Mouse (Mus musculus) gastrocnemius, postnatal 10 days (tissue): ENCODE data around the gene Usf1. TPM values are rescaled to one million over a fixed set of nuclear protein-coding genes. Genes with fewer than 3 reads are reported as not detected.

Experiments
- DNase-seq: peaks from one replicate; pipeline ENCODE4 v3.0.0; 2021; ENCODE audit warnings: mixed read lengths
- total RNA-seq, 2 experiments: library from RNA; stranded (reverse); gene quantifications; 2 replicates each; pipeline ENCODE4 v1.2.3; 2021

Usf1 gene
- total RNA-seq, 2 experiments from 2014 or later, result 31.5 to 32.4 TPM

DNA sequence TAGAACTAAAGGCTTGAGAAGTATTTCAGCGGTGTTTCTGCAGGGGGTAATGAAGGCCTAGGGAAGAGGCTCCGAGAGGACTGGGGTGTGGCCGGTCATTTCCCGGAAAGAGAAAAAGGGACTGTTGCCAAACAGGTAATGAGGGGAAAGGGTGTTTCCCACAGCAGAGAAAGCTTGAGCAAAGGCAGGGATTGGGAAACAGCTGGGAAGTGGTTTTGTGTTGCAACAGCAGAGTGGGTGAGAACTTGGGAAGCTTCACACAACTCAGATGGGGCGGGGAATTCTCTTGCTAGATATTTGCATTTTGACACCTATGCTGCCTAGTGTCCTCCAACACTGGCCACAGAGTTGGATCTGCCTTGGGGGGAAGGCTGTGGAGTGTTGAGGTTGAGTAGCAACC lies 41.8 kb downstream of the Usf1 start:
- no peak for DNase-seq

DNA sequence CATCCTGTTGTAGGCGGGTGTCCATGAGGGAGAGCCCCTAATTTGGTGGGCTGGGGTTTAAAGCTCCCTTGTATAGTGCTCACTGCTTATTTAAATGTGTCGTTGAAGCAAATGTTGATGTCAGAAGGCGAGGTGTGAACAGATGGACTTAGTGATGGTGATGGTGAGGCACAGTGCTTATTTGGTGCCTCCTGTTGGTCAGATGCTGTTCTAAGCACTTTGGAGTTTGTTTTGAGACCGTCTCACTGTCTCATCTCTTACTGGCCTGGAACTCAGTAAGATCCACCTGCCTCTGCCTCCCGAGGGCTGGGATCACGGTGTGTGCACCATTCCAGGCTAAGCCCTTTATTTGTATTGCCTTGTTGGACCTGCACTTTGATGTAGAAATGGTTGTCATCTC lies 43.8 kb downstream of the Usf1 start:
- no peak for DNase-seq

DNA sequence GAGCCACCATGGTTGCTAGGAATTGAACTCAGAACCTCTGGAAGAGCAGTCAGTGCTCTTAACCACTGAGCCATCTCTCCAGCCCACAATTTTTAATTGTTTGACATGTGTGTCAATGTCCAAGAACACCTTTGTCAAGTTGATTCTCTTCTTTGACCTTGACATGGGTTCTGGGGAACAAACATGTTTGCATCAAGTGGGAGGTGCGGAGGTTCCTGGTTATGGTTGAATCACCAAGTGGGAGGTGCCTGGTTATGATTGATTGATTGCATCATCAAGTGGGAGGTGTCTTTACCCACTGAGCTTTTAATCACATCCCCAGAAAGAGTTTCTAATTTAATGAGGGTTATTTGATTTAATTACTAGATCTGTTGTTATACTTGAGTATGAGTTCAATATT lies 46.5 kb downstream of the Usf1 start:
- no peak for DNase-seq

DNA sequence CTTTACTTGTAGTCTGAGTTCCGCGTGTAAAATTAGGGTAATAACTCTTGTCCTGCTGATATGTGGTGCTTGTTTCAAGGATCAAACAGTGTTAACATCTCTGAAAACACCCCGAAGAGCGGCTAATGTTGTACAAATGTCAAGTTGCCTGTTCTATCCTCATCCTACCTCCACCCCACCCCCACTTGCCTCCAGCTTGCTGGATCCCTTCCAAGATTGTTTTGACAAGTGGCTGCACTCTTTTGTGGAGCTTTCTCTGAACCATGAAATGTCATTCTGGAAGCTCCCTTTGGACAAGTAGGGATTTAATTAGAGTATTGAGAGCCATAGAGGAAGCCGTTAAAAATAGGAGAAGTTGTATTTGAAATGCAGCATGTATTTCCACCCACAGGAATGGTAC lies 48.7 kb downstream of the Usf1 start:
- DNase-seq, result no peak

DNA sequence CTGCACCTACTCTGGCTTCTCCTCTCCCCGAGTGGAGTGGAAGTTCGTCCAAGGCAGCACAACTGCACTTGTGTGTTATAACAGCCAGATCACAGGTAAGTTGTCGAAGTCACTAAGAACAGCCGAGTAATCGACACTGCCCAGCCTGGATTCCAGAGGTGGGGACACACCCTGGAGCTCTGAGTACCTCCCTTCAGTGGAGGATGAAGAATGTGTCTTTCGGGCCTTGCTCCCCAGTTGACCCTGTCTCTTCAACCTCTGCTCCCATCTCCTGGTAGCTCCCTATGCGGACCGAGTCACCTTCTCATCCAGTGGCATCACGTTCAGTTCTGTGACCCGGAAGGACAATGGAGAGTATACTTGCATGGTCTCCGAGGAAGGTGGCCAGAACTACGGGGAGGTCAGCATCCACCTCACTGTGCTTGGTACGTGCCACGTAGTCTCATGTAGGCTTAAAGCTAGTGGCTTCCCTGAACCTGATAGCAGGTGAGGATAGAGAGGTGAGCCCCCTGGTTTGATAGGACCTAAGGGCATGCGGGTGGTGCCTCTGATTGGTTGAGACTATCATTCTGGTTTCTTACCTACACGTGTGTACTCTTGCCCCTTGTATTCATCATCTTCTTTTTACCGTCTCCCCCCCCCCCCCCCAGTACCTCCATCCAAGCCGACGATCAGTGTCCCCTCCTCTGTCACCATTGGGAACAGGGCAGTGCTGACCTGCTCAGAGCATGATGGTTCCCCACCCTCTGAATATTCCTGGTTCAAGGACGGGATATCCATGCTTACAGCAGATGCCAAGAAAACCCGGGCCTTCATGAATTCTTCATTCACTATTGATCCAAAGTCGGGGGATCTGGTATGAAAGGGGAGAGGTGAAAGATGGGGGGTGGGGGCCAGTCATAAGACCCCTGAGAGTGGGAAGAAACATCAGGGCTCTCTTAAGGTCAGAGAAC lies 49.7 kb downstream of the Usf1 start:
- DNase-seq, result no peak

DNA sequence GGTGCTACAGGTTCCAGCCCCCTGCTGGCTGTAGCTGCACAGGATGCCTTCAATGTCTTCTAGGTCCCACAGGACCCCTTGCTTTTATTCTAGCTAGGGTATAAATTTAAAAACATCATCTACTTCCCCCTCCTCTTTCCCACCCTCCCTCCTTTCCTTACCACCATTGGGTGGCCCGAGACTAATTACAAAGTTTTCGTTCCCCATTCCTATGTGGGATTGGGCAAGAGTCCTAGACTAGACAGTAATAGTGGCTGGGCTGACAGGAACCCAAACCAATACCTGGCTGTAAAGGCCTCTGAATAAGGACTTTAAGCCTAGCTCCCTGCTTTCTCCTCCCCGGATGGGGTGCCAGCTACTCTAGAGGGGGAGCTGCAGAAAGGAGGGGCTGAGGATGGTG lies 52.0 kb downstream of the Usf1 start:
- DNase-seq, result no peak

DNA sequence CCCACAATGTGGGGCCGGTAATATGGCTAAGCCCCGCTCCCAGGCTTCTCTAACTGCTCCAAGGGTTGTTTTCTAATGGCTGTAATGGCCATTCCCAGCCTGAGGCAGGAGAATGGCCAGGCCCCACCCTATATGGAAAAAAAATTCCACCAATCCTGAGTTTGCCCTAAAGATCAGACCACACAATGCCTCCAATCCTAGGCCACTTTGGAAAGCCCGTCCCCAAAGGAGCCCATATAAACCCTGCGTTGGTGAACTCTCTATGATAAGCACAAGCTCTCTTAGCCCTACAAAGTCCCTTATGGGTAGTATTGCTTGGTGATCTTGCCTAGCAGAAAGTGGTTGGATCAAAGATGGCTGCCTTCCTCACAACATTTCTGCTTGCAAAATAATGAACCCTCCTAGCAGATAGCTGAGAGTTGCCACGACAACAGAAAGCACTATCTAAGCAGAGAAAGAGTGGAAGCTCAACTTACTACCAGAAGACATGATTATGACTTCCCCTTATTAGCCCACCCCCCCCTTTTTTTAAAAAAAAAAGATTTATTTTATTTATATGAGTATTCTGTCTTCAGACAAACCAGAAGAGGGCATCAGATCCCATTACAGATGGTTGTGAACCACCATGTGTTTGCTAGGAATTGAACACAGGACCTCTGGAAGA lies 54.8 kb downstream of the Usf1 start:
- no peak for DNase-seq

DNA sequence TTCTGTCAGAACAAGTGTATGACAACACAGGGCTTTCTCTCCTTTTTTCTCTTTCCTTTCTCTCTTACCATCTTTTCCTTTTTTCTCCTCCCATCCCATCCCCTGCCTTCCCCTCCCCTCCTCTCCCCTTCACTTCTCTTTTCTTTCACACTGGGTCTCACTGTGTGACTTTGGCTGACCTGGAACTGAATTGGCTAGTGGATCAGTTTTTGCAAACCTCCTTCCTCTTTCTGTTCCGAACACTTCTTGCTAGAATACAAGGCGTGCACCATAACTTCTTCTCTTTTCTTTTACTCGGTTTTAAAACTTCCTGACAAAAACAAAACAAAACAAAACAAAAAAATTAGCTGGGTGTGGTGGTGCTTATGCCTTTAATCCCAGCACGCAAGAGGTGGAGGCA lies 55.5 kb downstream of the Usf1 start:
- no peak for DNase-seq

Other genes with a start within 250 kb of the Usf1 start
- gene Pcp4l1, start 215.0 kb upstream of the Usf1 start, total RNA-seq, result 10 to 100 TPM; 11.6 to 11.8 TPM
- gene Nr1i3, start 197.3 kb upstream of the Usf1 start, total RNA-seq, result not detected
- 10 to 100 TPM; 42.2 to 44.7 TPM for gene Tomm40l, start 188.8 kb upstream of the Usf1 start, total RNA-seq
- gene Apoa2, start 186.3 kb upstream of the Usf1 start, total RNA-seq, result 1 to 10 TPM in 1 of 2 experiments, not detected in 1; 4.2 TPM
- 10 to 100 TPM; 10.4 to 13.3 TPM for gene Fcer1g, start 176.9 kb upstream of the Usf1 start, total RNA-seq
- gene Adamts4, start 160.9 kb upstream of the Usf1 start, total RNA-seq, result 1 to 10 TPM; 3.9 to 8.0 TPM
- 100 to 1,000 TPM; 468 to 578 TPM for gene Ndufs2, start 159.9 kb upstream of the Usf1 start, total RNA-seq
- gene B4galt3, start 141.0 kb upstream of the Usf1 start, total RNA-seq, result 10 to 100 TPM; 11.0 to 17.6 TPM
- 10 to 100 TPM; 11.6 to 15.1 TPM for gene Ppox, start 130.1 kb upstream of the Usf1 start, total RNA-seq
- 10 to 100 TPM; 15.3 to 19.7 TPM for gene Usp21, start 123.3 kb upstream of the Usf1 start, total RNA-seq
- gene Ufc1, start 116.3 kb upstream of the Usf1 start, total RNA-seq, result 10 to 100 TPM; 81.8 to 87.9 TPM
- 10 to 100 TPM; 30.3 to 31.2 TPM for gene Dedd, start 82.2 kb upstream of the Usf1 start, total RNA-seq
- gene Nit1, start 65.7 kb upstream of the Usf1 start, total RNA-seq, result 10 to 100 TPM; 20.1 to 22.5 TPM
- gene Pfdn2, start 65.6 kb upstream of the Usf1 start, total RNA-seq, result 100 to 1,000 TPM; 104 to 113 TPM
- gene Klhdc9, start 50.5 kb upstream of the Usf1 start, total RNA-seq, result under 1 TPM; 0.31 to 0.61 TPM
- gene Nectin4, start 41.2 kb upstream of the Usf1 start, total RNA-seq, result under 1 TPM; 0.07 to 0.20 TPM
- 1 to 10 TPM; 1.7 to 2.3 TPM for gene Arhgap30, start 22.4 kb upstream of the Usf1 start, total RNA-seq
- under 1 TPM; 0.82 to 0.90 TPM for gene Tstd1, start 7.6 kb downstream of the Usf1 start, total RNA-seq
- 10 to 100 TPM; 13.9 to 15.0 TPM for gene F11r, start 26.2 kb downstream of the Usf1 start, total RNA-seq
- gene Alyref2, start 92.2 kb downstream of the Usf1 start, total RNA-seq, result 1 to 10 TPM; 2.8 to 3.3 TPM
- gene Itln1, start 124.0 kb downstream of the Usf1 start, total RNA-seq, result not detected
- under 1 TPM in 1 of 2 experiments, not detected in 1; 0.34 TPM for gene Cd244a, start 147.9 kb downstream of the Usf1 start, total RNA-seq
- under 1 TPM; 0.23 to 0.50 TPM for gene Ly9, start 196.1 kb downstream of the Usf1 start, total RNA-seq
- under 1 TPM; 0.09 to 0.25 TPM for gene Slamf7, start 241.7 kb downstream of the Usf1 start, total RNA-seq